Mouse (Mus musculus) ES-E14 (cell line): ENCODE results near the gene Lrrc61.

Experiments
- HCFC1 ChIP-seq: IDR thresholded peaks from 2 replicates; pipeline ENCODE4 v1.6.1; 2012; ENCODE audit warnings: low read length, inconsistent platforms, borderline replicate concordance; ENCODE audit not compliant: insufficient read depth
- MAFK ChIP-seq: IDR thresholded peaks from 2 replicates; pipeline ENCODE4 v1.6.1; 2014; ENCODE audit warnings: mild to moderate bottlenecking, low read depth, low read length, inconsistent platforms; ENCODE audit not compliant: insufficient read depth

DNA sequence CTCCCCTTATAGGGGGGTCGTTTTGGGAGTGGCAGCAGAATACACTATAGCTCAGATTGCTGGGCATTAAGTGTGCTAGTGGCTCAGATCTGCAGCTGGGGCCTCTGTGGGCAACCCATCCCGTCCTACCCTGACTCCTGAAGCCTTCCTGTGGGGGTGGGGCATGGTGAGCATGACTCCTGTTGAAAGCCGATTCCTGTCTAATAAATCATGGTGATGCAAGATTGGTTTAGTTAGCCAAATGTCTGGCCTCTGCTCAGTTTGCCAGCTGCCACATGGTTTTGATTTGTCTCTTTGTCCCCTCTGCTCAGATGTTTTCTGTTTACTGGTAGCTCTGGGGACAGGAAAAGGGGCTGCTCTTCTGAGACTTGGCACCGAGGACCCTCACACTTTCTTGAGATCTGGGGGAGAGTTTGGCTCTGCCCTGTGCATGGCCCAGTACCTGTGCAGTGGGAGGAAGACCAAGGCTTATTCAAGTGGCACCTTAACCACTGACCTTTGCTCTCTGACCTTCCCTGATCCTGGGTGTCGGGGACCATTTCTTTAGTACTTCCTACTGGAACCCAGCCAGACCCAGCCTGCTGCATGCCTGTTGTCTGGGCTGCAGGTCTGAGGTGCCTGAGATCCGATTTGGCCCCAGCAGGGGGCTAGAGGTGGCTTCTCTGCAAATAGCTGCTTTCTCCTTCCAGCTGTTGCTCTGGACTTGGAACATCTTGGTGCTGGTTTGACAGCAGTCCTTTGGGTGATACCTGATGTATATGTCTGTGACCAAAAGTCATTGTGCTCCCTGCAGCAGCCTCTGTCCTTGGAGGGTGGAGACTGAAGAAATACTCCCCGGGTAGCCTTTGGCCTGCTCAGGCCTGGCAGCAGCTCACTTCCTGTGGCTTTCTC, 12.8 kb upstream of the Lrrc61 start:
- TF ChIP-seq HCFC1 = no peak
- TF ChIP-seq MAFK = no peak
